Mouse (Mus musculus) left cerebral cortex, postnatal 14 days (tissue): ENCODE data around the gene Fto. TPM values are rescaled to one million over a fixed set of nuclear protein-coding genes. Genes with fewer than 3 reads are reported as not detected.

Experiments
- DNase-seq, 2 experiments: peaks; one replicate each; pipeline ENCODE4 v3.0.0; 2021 to 2022; ENCODE audit warnings: low spot score in 2 of 2, mixed read lengths in 1 of 2
- intact Hi-C: fragments of 180-260 bp; cut with DNase I; formaldehyde crosslinking; loops from one replicate; pipeline ENCODE4 v1.15.1; 2025
- total RNA-seq, 2 experiments: library from RNA; stranded (reverse); gene quantifications; 2 replicates each; pipeline ENCODE4 v1.2.3; 2021

The Fto gene
- total RNA-seq, 2 experiments from 2014 or later: 120 to 123 TPM

- intact Hi-C loops: no loop called here
- no peak for DNase-seq
Measured at GRCm38 (mm10) chr8:91657381-91657780, 344.1 kb downstream of the Fto start.

- no peak for DNase-seq
- intact Hi-C loops: no loop called here
Measured at GRCm38 (mm10) chr8:91660879-91661278, 347.6 kb downstream of the Fto start.

GRCm38 (mm10) chr8:91669461-91670071, 356.2 kb downstream of the Fto start:
- intact Hi-C loops: no loop called here
- no peak for DNase-seq

GRCm38 (mm10) chr8:91676928-91677327, 363.6 kb downstream of the Fto start:
- no peak for DNase-seq
- intact Hi-C loops: no loop called here

GRCm38 (mm10) chr8:91679451-91679850, 366.1 kb downstream of the Fto start:
- intact Hi-C loops: no loop called here
- DNase-seq: no peak

GRCm38 (mm10) chr8:91680125-91680524, 366.8 kb downstream of the Fto start:
- intact Hi-C loops: loop anchor here (2.0 kb wide), 1 partner anchor 47 kb away; no protein-coding TSS in a partner anchor
- DNase-seq: no peak

GRCm38 (mm10) chr8:91684596-91685317, 371.4 kb downstream of the Fto start:
- peak; percentile 15 to 33 for DNase-seq
- intact Hi-C loops: no loop called here

- intact Hi-C loops: no loop called here
- DNase-seq: no peak
Measured at GRCm38 (mm10) chr8:91685408-91685807, 372.1 kb downstream of the Fto start.

- intact Hi-C loops: no loop called here
- DNase-seq: no peak
Measured at GRCm38 (mm10) chr8:91692056-91692721, 378.9 kb downstream of the Fto start.

GRCm38 (mm10) chr8:91706533-91706932, 393.2 kb downstream of the Fto start:
- DNase-seq: no peak
- intact Hi-C loops: no loop called here

- no peak for DNase-seq
- intact Hi-C loops: no loop called here
Measured at GRCm38 (mm10) chr8:91708661-91709060, 395.3 kb downstream of the Fto start.

- intact Hi-C loops: no loop called here
- DNase-seq: no peak
Measured at GRCm38 (mm10) chr8:91709768-91710167, 396.4 kb downstream of the Fto start.

- no peak for DNase-seq
- intact Hi-C loops: no loop called here
Measured at GRCm38 (mm10) chr8:91711202-91711601, 397.9 kb downstream of the Fto start.

- no peak for DNase-seq
- intact Hi-C loops: no loop called here
Measured at GRCm38 (mm10) chr8:91711981-91712598, 398.8 kb downstream of the Fto start.

- intact Hi-C loops: no loop called here
- no peak for DNase-seq
Measured at GRCm38 (mm10) chr8:91712731-91713569, 399.6 kb downstream of the Fto start.

GRCm38 (mm10) chr8:91713677-91714312, 400.5 kb downstream of the Fto start:
- DNase-seq: peak in 1 of 2 experiments; percentile 5
- intact Hi-C loops: no loop called here

GRCm38 (mm10) chr8:91714733-91715132, 401.4 kb downstream of the Fto start:
- intact Hi-C loops: no loop called here
- DNase-seq: no peak

GRCm38 (mm10) chr8:91715387-91716085, 402.2 kb downstream of the Fto start:
- no peak for DNase-seq
- intact Hi-C loops: no loop called here
